Mouse (Mus musculus): Measurements from ENCODE around the gene Ogfod2. TPM values are rescaled to one million over a fixed set of nuclear protein-coding genes. Genes with fewer than 3 reads are reported as not detected.

The Ogfod2 gene
- polyA plus RNA-seq, 1 experiment = 35.5 TPM

DNA sequence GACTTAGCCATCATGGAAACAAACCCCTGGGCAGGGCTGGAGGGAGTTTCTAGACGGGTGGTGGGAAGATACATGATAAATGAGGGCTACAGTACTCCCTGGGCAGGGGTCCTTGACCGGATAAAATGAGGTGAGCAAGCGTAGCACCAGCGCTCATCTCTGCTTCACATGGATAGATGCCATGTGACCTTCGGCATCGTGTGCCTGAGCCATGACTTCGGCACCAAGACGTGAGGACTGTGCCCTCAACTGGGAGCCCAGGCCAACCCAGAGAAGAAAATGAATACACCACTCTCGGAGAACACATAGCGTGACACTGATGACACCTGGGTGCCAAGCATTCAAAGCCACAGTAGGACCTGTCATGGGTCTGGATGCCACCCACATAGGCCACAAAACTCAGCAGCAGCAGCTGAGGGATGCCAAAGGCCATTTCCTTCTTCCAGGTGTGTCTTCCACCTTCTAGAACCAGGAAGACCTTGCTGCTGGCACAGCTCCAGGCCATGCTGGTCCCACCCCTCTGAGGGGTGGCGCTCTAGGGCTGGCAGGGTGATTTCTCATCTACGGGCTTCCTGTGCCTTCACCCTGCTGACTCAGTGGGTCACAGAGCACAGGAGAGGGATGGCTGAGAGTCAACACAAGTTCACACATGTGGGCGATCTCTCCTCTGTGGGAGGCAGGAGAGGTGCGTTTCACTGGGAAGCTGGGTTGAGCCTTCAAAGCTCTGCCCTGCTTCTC lies 28.1 kb upstream of the Ogfod2 start:
- no peak for DNase-seq (ENCODE audit: low read depth in 1 of 2, low spot score in 2 of 2)
- TF ChIP-seq POLR2A (IDR thresholded peaks at IDR 0.05; ENCODE audit: low read depth, low read length) (no peak), CTCF (IDR thresholded peaks at IDR 0.05; ENCODE audit: extremely low read depth, insufficient read depth, insufficient read length, insufficient replicate concordance) (peak; percentile 2; the same call in 1 of the 2 replicates)
- Histone ChIP-seq H3K27me3 (ENCODE audit: control insufficient read depth, insufficient read depth, low read length) (no peaks in the 10 kb centered on the region), H3K4me1 (ENCODE audit: control insufficient read depth, insufficient read depth, insufficient read length) (peaks cover 11% of the 10 kb centered on the region; the same call in 1 of the 2 replicates), H3K36me3 (ENCODE audit: control insufficient read depth, insufficient read depth, low read length) (no peaks in the 10 kb centered on the region), H3K4me3 (ENCODE audit: extremely low read depth, insufficient read depth, insufficient read length) (no peak overlapping the region), H3K27ac (ENCODE audit: insufficient read depth, low read length) (no peak overlapping the region)
- WGBS = 77% methylated on average over 14 of the region's 14 CpGs

DNA sequence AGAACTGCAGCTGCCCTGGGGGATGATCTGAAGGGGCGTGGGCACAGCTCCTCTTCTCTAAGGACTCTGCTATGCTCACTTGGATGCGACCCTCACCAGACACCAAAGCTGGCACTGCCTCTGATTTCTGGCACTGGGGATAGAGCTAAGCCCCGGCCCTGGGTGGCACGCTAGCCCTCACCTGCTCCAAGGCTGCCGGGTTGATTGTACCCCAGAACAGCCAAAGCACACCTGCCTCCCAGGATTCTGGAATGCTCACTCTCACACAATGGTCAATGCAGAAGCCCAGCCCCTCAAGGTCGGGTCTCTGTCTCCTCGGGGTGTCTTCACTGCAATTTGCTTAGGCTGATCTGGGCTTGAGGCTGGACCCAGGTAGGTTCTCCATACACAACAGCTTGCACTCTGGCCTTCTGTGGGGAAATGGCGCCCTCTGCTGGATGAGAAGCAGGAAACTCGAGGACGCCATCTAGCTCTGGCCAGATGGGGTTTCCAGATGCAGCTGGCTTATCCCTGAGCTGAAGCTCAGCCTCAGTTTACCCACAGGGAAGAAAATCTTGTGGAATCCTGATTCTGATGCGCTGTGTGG lies 27.4 kb upstream of the Ogfod2 start:
- DNase-seq (ENCODE audit: low read depth in 1 of 2, low spot score in 2 of 2) = peak; percentile 72 to 88
- no peaks in the 10 kb centered on the region for H3K36me3 ChIP-seq (ENCODE audit: control insufficient read depth, insufficient read depth, low read length)
- H3K4me1 ChIP-seq (ENCODE audit: control insufficient read depth, insufficient read depth, insufficient read length) = peaks cover 9% of the 10 kb centered on the region; the same call in 1 of the 2 replicates
- 37% methylated on average over 11 of the region's 11 CpGs for WGBS
- H3K27me3 ChIP-seq (ENCODE audit: control insufficient read depth, insufficient read depth, low read length) = no peaks in the 10 kb centered on the region
- H3K4me3 ChIP-seq (ENCODE audit: extremely low read depth, insufficient read depth, insufficient read length) = no peak overlapping the region
- no peak overlapping the region for H3K27ac ChIP-seq (ENCODE audit: insufficient read depth, low read length)
- no peak for TF ChIP-seq POLR2A (IDR thresholded peaks at IDR 0.05; ENCODE audit: low read depth, low read length)
- TF ChIP-seq CTCF (IDR thresholded peaks at IDR 0.05; ENCODE audit: extremely low read depth, insufficient read depth, insufficient read length, insufficient replicate concordance) = peak; percentile 99

DNA sequence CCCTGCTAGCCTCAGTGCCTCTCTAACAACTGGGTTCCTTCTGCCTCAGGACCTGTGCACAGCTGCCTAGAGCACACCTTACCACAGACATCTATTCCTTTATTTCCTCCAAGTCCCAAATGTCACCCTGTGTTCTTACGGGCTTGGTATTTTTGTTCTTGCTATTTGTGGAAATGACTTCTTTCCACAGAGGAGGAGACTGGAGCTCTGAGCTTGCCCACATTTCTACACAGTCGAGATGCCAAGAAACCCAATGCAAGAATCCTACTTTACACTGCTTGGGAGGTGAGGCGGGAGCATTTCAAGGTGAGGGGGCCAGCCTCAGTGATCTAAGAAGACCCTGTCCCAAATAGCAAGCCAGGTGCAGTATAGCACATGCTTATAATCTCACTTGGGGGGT lies 26.6 kb upstream of the Ogfod2 start:
- no peak for DNase-seq (ENCODE audit: low read depth in 1 of 2, low spot score in 2 of 2)
- TF ChIP-seq CTCF (IDR thresholded peaks at IDR 0.05; ENCODE audit: extremely low read depth, insufficient read depth, insufficient read length, insufficient replicate concordance) (no peak), POLR2A (IDR thresholded peaks at IDR 0.05; ENCODE audit: low read depth, low read length) (no peak)
- Histone ChIP-seq H3K36me3 (ENCODE audit: control insufficient read depth, insufficient read depth, low read length) (no peaks in the 10 kb centered on the region), H3K27me3 (ENCODE audit: control insufficient read depth, insufficient read depth, low read length) (no peaks in the 10 kb centered on the region), H3K4me1 (ENCODE audit: control insufficient read depth, insufficient read depth, insufficient read length) (peaks cover under 1% of the 10 kb centered on the region; the same call in 1 of the 2 replicates), H3K27ac (ENCODE audit: insufficient read depth, low read length) (no peak overlapping the region), H3K4me3 (ENCODE audit: extremely low read depth, insufficient read depth, insufficient read length) (no peak overlapping the region)
- 75% methylated on average over 3 of the region's 3 CpGs for WGBS

DNA sequence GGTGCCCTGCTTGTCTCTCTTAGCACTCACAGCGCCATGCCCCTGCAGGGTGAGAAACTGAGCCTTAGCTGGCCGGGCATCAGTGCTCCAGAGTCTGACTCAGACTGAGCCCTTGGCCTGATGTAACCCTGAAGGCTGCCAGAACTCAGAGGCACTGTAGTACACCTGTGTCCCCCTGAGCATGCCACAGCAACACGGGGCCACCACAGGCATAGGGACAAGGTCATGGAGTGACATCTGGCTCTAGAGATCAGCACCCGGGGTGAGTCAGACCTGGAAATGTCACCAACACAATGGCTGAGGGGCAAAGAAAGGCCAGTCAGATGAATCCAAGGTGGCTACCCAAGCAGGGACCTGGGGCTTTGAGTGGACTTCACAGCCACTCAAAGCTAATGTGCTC lies 25.2 kb upstream of the Ogfod2 start:
- DNase-seq (ENCODE audit: low read depth in 1 of 2, low spot score in 2 of 2) = no peak
- H3K4me1 ChIP-seq (ENCODE audit: control insufficient read depth, insufficient read depth, insufficient read length) = no peaks in the 10 kb centered on the region; the same call in 1 of the 2 replicates
- no peak overlapping the region for H3K27ac ChIP-seq (ENCODE audit: insufficient read depth, low read length)
- H3K27me3 ChIP-seq (ENCODE audit: control insufficient read depth, insufficient read depth, low read length) = no peaks in the 10 kb centered on the region
- H3K4me3 ChIP-seq (ENCODE audit: extremely low read depth, insufficient read depth, insufficient read length) = no peak overlapping the region
- TF ChIP-seq POLR2A (IDR thresholded peaks at IDR 0.05; ENCODE audit: low read depth, low read length) = no peak
- TF ChIP-seq CTCF (IDR thresholded peaks at IDR 0.05; ENCODE audit: extremely low read depth, insufficient read depth, insufficient read length, insufficient replicate concordance) = no peak
- H3K36me3 ChIP-seq (ENCODE audit: control insufficient read depth, insufficient read depth, low read length) = no peaks in the 10 kb centered on the region
- WGBS = 81% methylated on average over 4 of the region's 4 CpGs

DNA sequence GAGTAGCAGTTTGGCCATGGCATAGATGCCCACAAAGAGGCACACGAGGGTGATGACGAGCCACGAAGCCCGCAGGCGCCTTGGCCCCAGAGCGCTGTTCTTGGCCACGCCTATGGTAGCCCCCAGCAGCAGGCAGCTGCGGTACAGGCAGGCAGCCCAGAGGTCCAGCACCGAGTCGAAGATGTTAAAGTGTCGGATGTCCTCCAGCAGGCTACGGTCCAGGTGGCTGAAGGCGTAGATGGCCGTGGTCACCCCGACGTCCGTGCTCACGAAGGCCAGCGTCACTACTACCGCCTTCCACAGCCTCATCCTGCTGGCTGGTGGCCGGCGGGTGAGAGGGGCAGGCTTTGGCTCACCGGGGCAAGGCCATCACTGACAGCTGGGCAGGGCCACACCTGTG lies 22.2 kb upstream of the Ogfod2 start:
- H3K36me3 ChIP-seq (ENCODE audit: control insufficient read depth, insufficient read depth, low read length) = no peaks in the 10 kb centered on the region
- H3K4me1 ChIP-seq (ENCODE audit: control insufficient read depth, insufficient read depth, insufficient read length) = 0 out of 2 replicates have a peak, but pooled peaks cover under 1% of the 10 kb centered on the region
- no peak overlapping the region for H3K4me3 ChIP-seq (ENCODE audit: extremely low read depth, insufficient read depth, insufficient read length)
- H3K27ac ChIP-seq (ENCODE audit: insufficient read depth, low read length) = no peak overlapping the region
- TF ChIP-seq POLR2A (IDR thresholded peaks at IDR 0.05; ENCODE audit: low read depth, low read length) (no peak), CTCF (IDR thresholded peaks at IDR 0.05; ENCODE audit: extremely low read depth, insufficient read depth, insufficient read length, insufficient replicate concordance) (no peak)
- no peak for DNase-seq (ENCODE audit: low read depth in 1 of 2, low spot score in 2 of 2)
- no peaks in the 10 kb centered on the region for H3K27me3 ChIP-seq (ENCODE audit: control insufficient read depth, insufficient read depth, low read length)
- WGBS = 93% methylated on average over 23 of the region's 23 CpGs

DNA sequence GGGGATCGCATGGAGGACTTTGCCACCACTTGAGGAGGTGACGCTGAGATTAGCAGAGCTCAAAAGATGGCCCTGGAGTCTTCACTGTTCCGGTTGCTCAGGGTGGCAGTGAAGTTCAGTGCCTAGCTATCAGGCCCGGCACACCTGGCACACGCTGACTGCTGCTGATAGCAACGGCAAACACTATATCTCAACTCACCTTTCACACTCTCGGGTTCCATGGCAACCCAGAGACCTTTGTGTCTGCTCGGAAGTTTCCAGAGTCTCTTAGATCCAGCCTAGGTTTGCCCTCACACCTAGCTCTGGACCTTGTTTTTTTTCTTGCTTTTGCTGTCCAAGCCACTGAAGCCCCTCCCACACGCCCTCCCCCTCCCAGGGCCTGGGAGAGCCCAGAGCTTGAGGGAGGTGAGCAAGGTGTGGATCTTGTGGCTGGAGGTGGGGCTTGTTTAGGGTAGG lies 20.1 kb upstream of the Ogfod2 start:
- Histone ChIP-seq H3K27me3 (ENCODE audit: control insufficient read depth, insufficient read depth, low read length) (no peaks in the 10 kb centered on the region), H3K4me3 (ENCODE audit: extremely low read depth, insufficient read depth, insufficient read length) (no peak overlapping the region), H3K36me3 (ENCODE audit: control insufficient read depth, insufficient read depth, low read length) (no peaks in the 10 kb centered on the region), H3K27ac (ENCODE audit: insufficient read depth, low read length) (no peak overlapping the region), H3K4me1 (ENCODE audit: control insufficient read depth, insufficient read depth, insufficient read length) (peaks cover 8% of the 10 kb centered on the region; the same call in 1 of the 2 replicates)
- TF ChIP-seq CTCF (IDR thresholded peaks at IDR 0.05; ENCODE audit: extremely low read depth, insufficient read depth, insufficient read length, insufficient replicate concordance) (no peak), POLR2A (IDR thresholded peaks at IDR 0.05; ENCODE audit: low read depth, low read length) (no peak)
- no peak for DNase-seq (ENCODE audit: low read depth in 1 of 2, low spot score in 2 of 2)
- WGBS = 88% methylated on average over 9 of the region's 9 CpGs

Data from spleen, adult 2 months (tissue).